In the genomic region with DNA sequence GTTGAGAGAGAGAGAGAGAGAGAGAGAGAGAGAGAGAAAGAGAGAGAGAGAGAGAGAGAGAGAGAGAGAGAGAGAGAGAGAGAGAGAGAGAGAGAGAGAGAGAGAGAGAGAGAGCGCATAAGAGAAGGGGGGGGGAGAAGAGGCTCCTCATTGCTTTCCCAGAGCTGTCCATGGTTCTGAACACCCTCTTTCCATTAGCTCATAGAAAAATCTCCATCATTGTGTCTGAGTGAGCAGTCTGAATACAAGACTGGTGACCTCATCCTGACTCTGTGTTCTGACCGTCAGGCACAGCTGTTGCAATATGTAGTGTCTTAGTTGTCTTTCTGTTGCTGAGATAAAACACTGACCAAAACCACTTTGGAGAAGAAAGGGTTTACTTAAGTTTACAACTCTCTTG, we compare ENCODE assay signal across 12 mouse cellular contexts.
DNase-seq lines count a peak whose midpoint lies in the region; ATAC-seq and TF ChIP-seq lines count a peak whose summit lies in the region.
"Had no signal": no experiment of that assay in that cellular context is flagged by ENCODE, and none has a peak within 500 bp of the region (broad histone marks: within the 10 kb centered on the region; RNA-seq: fewer than 3 reads in every experiment).

No protein-coding gene starts in this region.

- WGBS in kidney, postnatal 0 days: 24% methylated on average over 2 of the region's 2 CpGs
- WGBS in intestine, postnatal 0 days: 20% methylated on average over 2 of the region's 2 CpGs

- H3K27ac ChIP-seq in kidney, postnatal 0 days: no peak overlapping the region
- H3K27ac ChIP-seq in intestine, postnatal 0 days (ENCODE audit: low read depth, low read length): no peak overlapping the region
- H3K27ac ChIP-seq: heart, embryonic 10.5 days; limb, embryonic 13.5 days had no signal

- no peaks in the 10 kb centered on the region for H3K36me3 ChIP-seq in kidney, postnatal 0 days (ENCODE audit: insufficient read depth, low read length)
- no peaks in the 10 kb centered on the region for H3K36me3 ChIP-seq in intestine, postnatal 0 days (ENCODE audit: control insufficient read depth, insufficient read depth)
- H3K36me3 ChIP-seq: G1E; heart, embryonic 10.5 days; limb, embryonic 13.5 days had no signal

- ATAC-seq in kidney, postnatal 0 days (replicated peaks; ENCODE audit: low FRiP score, low read depth): no peak
- no peak for ATAC-seq in intestine, postnatal 0 days
- ATAC-seq: inflammation-experienced regulatory T-cells, adult 6 months had no signal

- H3K9ac ChIP-seq in kidney, postnatal 0 days (ENCODE audit: low read depth, low read length): no peak overlapping the region
- H3K9ac ChIP-seq in intestine, postnatal 0 days (ENCODE audit: low read depth, low read length): no peak overlapping the region
- H3K9ac ChIP-seq: limb, embryonic 13.5 days had no signal

- no peaks in the 10 kb centered on the region for H3K4me1 ChIP-seq in kidney, postnatal 0 days (replicated peaks; ENCODE audit: insufficient read depth, low read length)
- H3K4me1 ChIP-seq in intestine, postnatal 0 days (replicated peaks; ENCODE audit: control insufficient read depth, insufficient read depth, low read length): no peaks in the 10 kb centered on the region
- H3K4me1 ChIP-seq: limb, embryonic 13.5 days had no signal

- H3K4me3 ChIP-seq in kidney, postnatal 0 days (replicated peaks; ENCODE audit: low read depth, low read length): no peak overlapping the region
- H3K4me3 ChIP-seq in intestine, postnatal 0 days (ENCODE audit: low read depth, low read length): no peak overlapping the region
- H3K4me3 ChIP-seq: erythroblast, embryonic 14.5 days; heart, embryonic 10.5 days; limb, embryonic 13.5 days had no signal

- TF ChIP-seq CTCF in kidney, postnatal 0 days (IDR thresholded peaks at IDR 0.05; ENCODE audit: low read depth): no peak
- no peak for TF ChIP-seq CTCF in intestine, postnatal 0 days (IDR thresholded peaks at IDR 0.05; ENCODE audit: low read depth)

- H3K4me2 ChIP-seq in kidney, postnatal 0 days (ENCODE audit: low read length): no peak overlapping the region
- no peak overlapping the region for H3K4me2 ChIP-seq in intestine, postnatal 0 days (replicated peaks; ENCODE audit: low read depth)
- H3K4me2 ChIP-seq: limb, embryonic 13.5 days had no signal

- peaks cover 5% of the 10 kb centered on the region; the same call in 1 of the 2 replicates for H3K27me3 ChIP-seq in kidney, postnatal 0 days (ENCODE audit: insufficient read depth, low read length)
- peaks cover 10% of the 10 kb centered on the region; the same call in 1 of the 2 replicates for H3K27me3 ChIP-seq in intestine, postnatal 0 days (replicated peaks; ENCODE audit: control insufficient read depth, insufficient read depth, low read length)

- no peaks in the 10 kb centered on the region for H3K9me3 ChIP-seq in kidney, postnatal 0 days (replicated peaks; ENCODE audit: low read length)
- no peaks in the 10 kb centered on the region for H3K9me3 ChIP-seq in intestine, postnatal 0 days (ENCODE audit: control insufficient read depth)
- H3K9me3 ChIP-seq: heart, embryonic 10.5 days; limb, embryonic 13.5 days had no signal

- peak; percentile 67 for DNase-seq in kidney, postnatal 0 days (ENCODE audit: low spot score)
- no peak for DNase-seq in kidney, adult 11 months
- DNase-seq in ovary, postnatal 14 days (ENCODE audit: low spot score): peak; percentile 21
- DNase-seq in ovary, postnatal 36 days (ENCODE audit: low spot score): no peak
- DNase-seq in adrenal gland, postnatal 25 days: peak; percentile 7
- DNase-seq in retina, postnatal 1 day: peak; percentile 68

Comparison
In these comparisons a context has a peak if more than half of its experiments do, and no peak if none do; other contexts are left out.
1. DNase-seq: peak in kidney, postnatal 0 days (single experiment), ovary, postnatal 14 days (single experiment), adrenal gland, postnatal 25 days (single experiment) and retina, postnatal 1 day (single experiment); none in kidney, adult 11 months (single experiment) and ovary, postnatal 36 days (single experiment).